Comparison of ENCODE assay signal across 11 mouse cellular contexts in the genomic region with DNA sequence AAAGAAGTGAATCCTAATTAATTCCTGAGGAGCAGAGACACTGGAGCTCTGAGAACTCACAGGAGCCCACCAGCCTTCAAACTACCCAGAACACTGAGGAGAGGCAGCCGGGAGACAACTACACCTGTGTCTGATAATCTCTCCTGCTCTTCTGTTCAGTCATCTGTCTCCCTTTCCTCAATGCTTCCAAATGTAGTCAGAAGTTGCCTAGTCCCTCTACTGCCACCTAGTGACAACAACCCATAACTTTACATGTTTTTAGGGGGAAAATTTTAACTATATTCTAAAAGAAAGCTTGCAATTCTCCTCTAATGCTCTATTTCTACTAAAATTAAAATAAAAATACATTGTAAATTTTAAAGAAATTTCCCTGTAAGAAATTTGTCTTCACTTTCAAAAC. TPM values are rescaled to one million over a fixed set of nuclear protein-coding genes. Genes with fewer than 3 reads are reported as not detected.
DNase-seq lines count a peak whose midpoint lies in the region; ATAC-seq and TF ChIP-seq lines count a peak whose summit lies in the region.
"Had no signal": no experiment of that assay in that cellular context is flagged by ENCODE, and none has a peak within 500 bp of the region (broad histone marks: within the 10 kb centered on the region; RNA-seq: fewer than 3 reads in every experiment).

No protein-coding gene starts in this region.

- no peak for ATAC-seq in limb, embryonic 14.5 days (ENCODE audit: low FRiP score, low read depth)
- ATAC-seq in G1E (ENCODE audit: extremely low read depth, insufficient number of reproducible peaks, low FRiP score, poor library complexity, severe bottlenecking) = no peak
- no peak for ATAC-seq in forebrain, embryonic 16.5 days

- TF ChIP-seq CTCF in G1E (IDR thresholded peaks at IDR 0.05; ENCODE audit: low read depth, low read length) = no peak

- TF ChIP-seq POLR2A in limb, embryonic 14.5 days (IDR thresholded peaks at IDR 0.05; ENCODE audit: borderline replicate concordance, extremely low read depth, insufficient read depth, insufficient read length) = no peak

- H3K27me3 ChIP-seq in limb, embryonic 14.5 days (ENCODE audit: control insufficient read depth, insufficient read depth, low read length) = no peaks in the 10 kb centered on the region
- no peaks in the 10 kb centered on the region for H3K27me3 ChIP-seq in limb, embryonic 10.5 days (ENCODE audit: low read depth, poor library complexity, severe bottlenecking)
- H3K27me3 ChIP-seq in G1E (ENCODE audit: insufficient read depth, low read length) = peaks cover 12% of the 10 kb centered on the region; the same call in 1 of the 2 replicates
- H3K27me3 ChIP-seq in forebrain, embryonic 16.5 days (replicated peaks; ENCODE audit: control insufficient read depth, insufficient read depth, low read length) = no peaks in the 10 kb centered on the region
- H3K27me3 ChIP-seq: limb, embryonic 13.5 days had no signal

- no peak overlapping the region for H3K4me3 ChIP-seq in limb, embryonic 14.5 days (replicated peaks; ENCODE audit: low read length)
- no peak overlapping the region for H3K4me3 ChIP-seq in limb, embryonic 10.5 days
- H3K4me3 ChIP-seq in G1E (ENCODE audit: low read depth, low read length) = no peak overlapping the region
- no peak overlapping the region for H3K4me3 ChIP-seq in forebrain, embryonic 16.5 days (replicated peaks; ENCODE audit: low read length)
- H3K4me3 ChIP-seq: limb, embryonic 13.5 days had no signal

- DNase-seq in limb, embryonic 14.5 days (ENCODE audit: low spot score) = peak; percentile 23
- no peak for DNase-seq in limb, embryonic 10.5 days (ENCODE audit: low spot score)
- peak; percentile 38 for DNase-seq in G1E (ENCODE audit: low spot score)
- DNase-seq in c-Kit-negative CD71-positive TER-119-positive erythroid progenitor cells, embryonic 14.5 days (ENCODE audit: low read depth, low spot score) = peak; percentile 34
- peak; percentile 52 for DNase-seq in mesoderm, embryonic 11.5 days (ENCODE audit: low read depth, low spot score)
- no peak for DNase-seq in gastrocnemius, postnatal 25 days
- DNase-seq: thymus, adult 2 months had no signal

- H3K36me3 ChIP-seq in limb, embryonic 14.5 days (ENCODE audit: control insufficient read depth, insufficient read depth, low read length) = peaks cover 19% of the 10 kb centered on the region
- peaks cover 20% of the 10 kb centered on the region for H3K36me3 ChIP-seq in limb, embryonic 10.5 days
- H3K36me3 ChIP-seq in G1E (replicated peaks) = peaks cover 14% of the 10 kb centered on the region
- H3K36me3 ChIP-seq in forebrain, embryonic 16.5 days (ENCODE audit: control insufficient read depth, insufficient read depth) = peaks cover 12% of the 10 kb centered on the region

- H3K9me3 ChIP-seq in limb, embryonic 14.5 days (ENCODE audit: control insufficient read depth, low read length) = no peaks in the 10 kb centered on the region
- no peaks in the 10 kb centered on the region for H3K9me3 ChIP-seq in limb, embryonic 10.5 days (replicated peaks)
- no peaks in the 10 kb centered on the region for H3K9me3 ChIP-seq in G1E (replicated peaks)
- no peaks in the 10 kb centered on the region for H3K9me3 ChIP-seq in forebrain, embryonic 16.5 days (ENCODE audit: control insufficient read depth, low read length)
- H3K9me3 ChIP-seq: limb, embryonic 13.5 days had no signal

- WGBS in limb, embryonic 14.5 days = 22% methylated on average over 1 of the region's 1 CpGs
- 29% methylated on average over 1 of the region's 1 CpGs for WGBS in limb, embryonic 10.5 days
- WGBS in forebrain, embryonic 16.5 days = 38% methylated on average over 1 of the region's 1 CpGs

- H3K9ac ChIP-seq in limb, embryonic 14.5 days (ENCODE audit: low read depth, low read length, severe bottlenecking) = no peak overlapping the region
- H3K9ac ChIP-seq in forebrain, embryonic 16.5 days (replicated peaks; ENCODE audit: low read depth, low read length) = no peak overlapping the region
- H3K9ac ChIP-seq: limb, embryonic 13.5 days had no signal

- H3K4me2 ChIP-seq in limb, embryonic 14.5 days (replicated peaks; ENCODE audit: low read depth, low read length, severe bottlenecking) = no peak overlapping the region
- H3K4me2 ChIP-seq in forebrain, embryonic 16.5 days (ENCODE audit: low read length) = no peak overlapping the region
- H3K4me2 ChIP-seq: limb, embryonic 13.5 days had no signal

- no peak overlapping the region for H3K27ac ChIP-seq in limb, embryonic 14.5 days (replicated peaks; ENCODE audit: low read depth, low read length)
- no peak overlapping the region for H3K27ac ChIP-seq in limb, embryonic 10.5 days
- H3K27ac ChIP-seq in forebrain, embryonic 16.5 days (ENCODE audit: low read length) = no peak overlapping the region
- H3K27ac ChIP-seq: limb, embryonic 13.5 days had no signal

- H3K4me1 ChIP-seq in limb, embryonic 14.5 days (ENCODE audit: control insufficient read depth, insufficient read depth, low read length) = no peaks in the 10 kb centered on the region
- no peaks in the 10 kb centered on the region for H3K4me1 ChIP-seq in limb, embryonic 10.5 days
- H3K4me1 ChIP-seq in G1E (ENCODE audit: insufficient read depth, low read depth, low read length) = no peaks in the 10 kb centered on the region
- no peaks in the 10 kb centered on the region for H3K4me1 ChIP-seq in forebrain, embryonic 16.5 days (replicated peaks; ENCODE audit: control insufficient read depth, insufficient read depth, low read length)
- H3K4me1 ChIP-seq: limb, embryonic 13.5 days had no signal

RNA-seq across cellular contexts. Expression of gene Eci3, which starts 9.5 kb away (rescaled TPM):
- 0.78 and 0.94 TPM in 2 replicates for polyA plus RNA-seq in limb, embryonic 14.5 days (2012; rRNA removed)
- 1.2 TPM in 2 replicates for polyA plus RNA-seq in limb, embryonic 14.5 days (2014; fragmentation: Nextera tagmentation; extraction: Ambion mirVana)
- 0.15 TPM in 1 of 2 replicates, not detected in the other for polyA plus RNA-seq in limb, embryonic 10.5 days (2016; fragmentation: Nextera tagmentation; extraction: Ambion mirVana)
- total RNA-seq in G1E (2014; fragmentation: Nextera tagmentation) (not detected in 2 replicates), G1E (2017) (not detected in 2 replicates)
- polyA plus RNA-seq in G1E (2012) = not detected in 2 replicates
- polyA plus RNA-seq in forebrain, embryonic 16.5 days (2015; fragmentation: Nextera tagmentation; extraction: Ambion mirVana) = 0.42 TPM in 1 of 2 replicates, not detected in the other
- under 1 TPM; 0.75 to 0.90 TPM for total RNA-seq in gastrocnemius, postnatal 25 days (2021)

RNA-seq across cellular contexts. Expression of gene 4933417A18Rik, which starts 48.9 kb away (rescaled TPM):
- not detected in 2 replicates for polyA plus RNA-seq in limb, embryonic 14.5 days (2012; rRNA removed)
- polyA plus RNA-seq in limb, embryonic 14.5 days (2014; fragmentation: Nextera tagmentation; extraction: Ambion mirVana) = not detected in 2 replicates
- not detected in 2 replicates for polyA plus RNA-seq in limb, embryonic 10.5 days (2016; fragmentation: Nextera tagmentation; extraction: Ambion mirVana)
- total RNA-seq in G1E (2014; fragmentation: Nextera tagmentation) (not detected in 2 replicates), G1E (2017) (not detected in 2 replicates)
- polyA plus RNA-seq in G1E (2012) = not detected in 2 replicates
- polyA plus RNA-seq in forebrain, embryonic 16.5 days (2015; fragmentation: Nextera tagmentation; extraction: Ambion mirVana) = not detected in 2 replicates
- not detected for total RNA-seq in gastrocnemius, postnatal 25 days (2021)
- polyA plus RNA-seq: heart, embryonic 14.5 days; limb, embryonic 13.5 days; neural tube, embryonic 14.5 days; thymus, adult 2 months had no signal

RNA-seq across cellular contexts. Expression of gene Fam217a, which starts 49.0 kb away (rescaled TPM):
- 0.76 and 1.2 TPM in 2 replicates for polyA plus RNA-seq in limb, embryonic 14.5 days (2012; rRNA removed)
- polyA plus RNA-seq in limb, embryonic 14.5 days (2014; fragmentation: Nextera tagmentation; extraction: Ambion mirVana) = 0.73 and 1.0 TPM in 2 replicates
- 0.70 and 1.3 TPM in 2 replicates for polyA plus RNA-seq in limb, embryonic 10.5 days (2016; fragmentation: Nextera tagmentation; extraction: Ambion mirVana)
- not detected in 2 replicates for total RNA-seq in G1E (2014; fragmentation: Nextera tagmentation)
- total RNA-seq in G1E (2017) = 0.05 TPM in 1 of 2 replicates, not detected in the other
- polyA plus RNA-seq in G1E (2012) = not detected in 2 replicates
- polyA plus RNA-seq in forebrain, embryonic 16.5 days (2015; fragmentation: Nextera tagmentation; extraction: Ambion mirVana) = 0.30 and 0.65 TPM in 2 replicates
- total RNA-seq in gastrocnemius, postnatal 25 days (2021) = not detected
- polyA plus RNA-seq: thymus, adult 2 months had no signal

RNA-seq across cellular contexts. Expression of gene Eci2, which starts 53.7 kb away (rescaled TPM):
- 105 and 112 TPM in 2 replicates for polyA plus RNA-seq in limb, embryonic 14.5 days (2012; rRNA removed)
- polyA plus RNA-seq in limb, embryonic 14.5 days (2014; fragmentation: Nextera tagmentation; extraction: Ambion mirVana) = 152 and 161 TPM in 2 replicates
- polyA plus RNA-seq in limb, embryonic 10.5 days (2016; fragmentation: Nextera tagmentation; extraction: Ambion mirVana) = 96.6 and 115 TPM in 2 replicates
- total RNA-seq in G1E (2014; fragmentation: Nextera tagmentation) (87.2 and 99.4 TPM in 2 replicates), G1E (2017) (62.9 and 64.4 TPM in 2 replicates)
- 6.6 and 7.2 TPM in 2 replicates for polyA plus RNA-seq in G1E (2012)
- polyA plus RNA-seq in forebrain, embryonic 16.5 days (2015; fragmentation: Nextera tagmentation; extraction: Ambion mirVana) = 112 and 126 TPM in 2 replicates
- 10 to 100 TPM; 89.0 to 91.1 TPM for total RNA-seq in gastrocnemius, postnatal 25 days (2021)

Comparison
In these comparisons a context has a peak if more than half of its experiments do, and no peak if none do; other contexts are left out.
1. DNase-seq: peak in limb, embryonic 14.5 days (single experiment), G1E (single experiment), c-Kit-negative CD71-positive TER-119-positive erythroid progenitor cells, embryonic 14.5 days (single experiment) and mesoderm, embryonic 11.5 days (single experiment); none in limb, embryonic 10.5 days (single experiment) and gastrocnemius, postnatal 25 days (single experiment).